Mouse (Mus musculus): ENCODE measurements at regions not wholly inside any gene's neighbourhood (a gene's known extent, or its start where the extent isn't known, plus 50 kb on each side); places are given as distances from the start of the nearest gene placed in this dataset.

DNA sequence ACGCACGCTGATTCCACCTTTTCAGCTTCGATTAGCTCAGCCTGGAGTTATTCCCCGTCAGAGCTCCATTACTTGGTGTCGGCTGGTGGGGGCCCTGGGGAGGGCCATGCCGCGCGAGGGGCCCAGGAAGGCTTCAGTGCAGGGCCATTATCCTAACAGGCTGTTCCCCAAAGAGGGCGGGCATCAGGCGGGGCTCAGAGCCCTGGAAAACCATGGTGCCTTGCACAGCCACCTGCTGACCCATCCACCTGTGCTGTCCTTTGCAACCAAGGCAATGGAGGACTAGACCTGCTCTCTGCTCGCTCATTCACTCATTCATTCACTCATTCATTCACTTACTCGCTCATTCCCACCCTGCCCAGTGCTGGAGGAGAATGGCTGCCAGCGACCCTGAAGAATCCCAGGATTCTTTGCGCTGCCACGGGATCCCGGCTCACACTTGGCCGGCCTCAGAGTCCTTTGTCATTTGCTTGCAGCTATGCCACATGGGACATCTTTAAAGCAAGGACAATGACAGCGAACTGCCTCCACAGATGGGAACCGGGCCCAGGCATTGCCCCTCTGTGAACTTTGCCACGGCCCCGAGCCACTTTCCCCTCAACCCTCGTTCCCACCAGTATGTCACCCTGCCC, 78.6 kb upstream of the Nkx1-1 start:
- no peak for DNase-seq

- DNase-seq, result no peak
Observed at GRCm38 (mm10) chr5:33511529-33512252, 77.9 kb upstream of the Nkx1-1 start.

DNA sequence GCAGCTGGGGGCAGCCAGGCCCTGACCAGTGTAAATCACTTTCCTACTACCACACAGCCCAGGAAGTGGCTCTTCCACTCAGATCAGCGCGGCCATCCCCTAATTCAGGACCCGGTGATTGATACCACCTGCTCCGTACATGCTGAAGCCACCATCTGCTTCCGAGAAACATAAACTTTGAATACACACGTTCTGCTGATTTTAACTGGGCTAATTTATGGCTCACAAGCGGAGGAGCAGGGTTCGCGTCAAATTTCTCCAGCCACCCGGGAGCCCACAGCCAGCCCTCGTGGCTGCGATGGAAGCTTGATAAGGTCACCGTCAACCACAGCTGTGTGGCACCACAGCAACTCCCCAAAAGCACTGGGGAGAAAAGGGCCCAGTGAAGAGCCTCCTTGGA, 72.0 kb upstream of the Nkx1-1 start:
- no peak for DNase-seq

GRCm38 (mm10) chr5:33501735-33502495, 68.1 kb upstream of the Nkx1-1 start:
- no peak for DNase-seq

DNA sequence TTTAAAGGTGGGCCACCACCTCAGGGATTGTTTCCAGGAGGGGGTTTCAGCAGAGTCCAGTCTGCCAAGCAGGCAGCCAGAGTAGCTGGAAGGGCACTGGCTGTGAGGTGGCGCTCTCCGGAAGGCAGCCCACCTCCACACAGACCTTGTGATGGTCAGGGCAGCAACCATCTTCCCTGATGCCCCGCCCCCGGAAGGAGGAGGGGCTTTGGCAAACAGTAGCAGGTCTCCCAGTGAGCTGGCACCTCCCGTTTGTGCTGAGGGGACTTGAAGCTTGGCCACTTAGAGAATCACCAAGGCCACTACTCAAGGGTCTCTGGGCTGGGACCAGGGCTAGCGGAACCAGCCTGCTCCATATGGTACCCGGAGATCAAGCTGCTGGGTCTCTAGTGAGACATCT, 67.4 kb upstream of the Nkx1-1 start:
- no peak for DNase-seq

DNA sequence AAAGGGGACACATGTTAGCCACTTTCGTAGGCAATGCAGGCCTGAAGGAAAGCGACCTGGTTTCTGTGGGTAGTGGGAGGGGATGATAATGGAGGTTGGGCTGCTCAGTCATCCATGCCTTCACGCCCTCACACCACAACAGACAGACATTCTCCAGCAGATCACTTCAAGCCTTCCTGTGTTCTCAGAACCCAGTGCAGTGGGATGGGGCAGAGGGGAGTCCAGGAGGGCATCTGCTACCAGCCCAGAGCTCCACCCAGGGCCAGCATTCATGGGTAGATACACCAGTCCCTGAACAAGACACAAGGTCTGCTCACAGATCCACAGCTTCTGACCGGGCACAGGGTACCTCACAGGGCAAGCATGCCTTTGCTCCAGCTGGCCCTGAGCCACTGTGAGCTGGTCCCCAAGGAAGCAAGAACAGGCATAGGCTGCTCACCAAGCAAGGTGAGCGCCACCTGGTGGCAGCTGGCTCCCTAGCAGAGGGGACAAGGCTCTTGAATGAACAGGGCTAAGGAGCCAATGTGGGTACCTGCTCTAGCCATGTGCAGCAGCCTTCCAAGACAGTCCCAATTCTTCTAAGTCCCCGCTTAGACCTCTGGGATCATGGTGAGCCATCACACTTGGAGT, 62.2 kb upstream of the Nkx1-1 start:
- peak; percentile 89 for DNase-seq

GRCm38 (mm10) chr5:33495276-33495675, 61.5 kb upstream of the Nkx1-1 start:
- DNase-seq, result no peak

GRCm38 (mm10) chr5:33492604-33493315, 59.0 kb upstream of the Nkx1-1 start:
- DNase-seq, result no peak

DNA sequence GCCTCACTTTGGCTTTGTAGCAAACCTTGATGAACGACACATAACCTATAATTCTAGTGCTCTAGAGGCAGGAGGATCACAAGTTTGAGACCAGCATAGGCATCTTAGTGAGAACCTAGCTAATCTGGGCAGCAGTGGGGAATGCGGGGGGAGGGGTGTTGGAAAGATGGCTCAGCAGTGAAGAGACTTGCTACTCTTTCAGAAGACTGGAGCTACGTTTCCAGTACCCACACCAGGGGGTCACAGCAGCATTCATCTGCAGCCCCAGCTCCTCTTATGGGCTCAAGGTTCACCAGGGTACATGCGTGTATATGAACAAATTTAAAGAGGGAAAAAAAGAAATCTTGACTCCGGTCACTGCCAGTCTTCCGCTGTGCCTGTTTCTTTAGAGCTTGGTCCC, 55.5 kb upstream of the Nkx1-1 start:
- DNase-seq, result no peak

DNA sequence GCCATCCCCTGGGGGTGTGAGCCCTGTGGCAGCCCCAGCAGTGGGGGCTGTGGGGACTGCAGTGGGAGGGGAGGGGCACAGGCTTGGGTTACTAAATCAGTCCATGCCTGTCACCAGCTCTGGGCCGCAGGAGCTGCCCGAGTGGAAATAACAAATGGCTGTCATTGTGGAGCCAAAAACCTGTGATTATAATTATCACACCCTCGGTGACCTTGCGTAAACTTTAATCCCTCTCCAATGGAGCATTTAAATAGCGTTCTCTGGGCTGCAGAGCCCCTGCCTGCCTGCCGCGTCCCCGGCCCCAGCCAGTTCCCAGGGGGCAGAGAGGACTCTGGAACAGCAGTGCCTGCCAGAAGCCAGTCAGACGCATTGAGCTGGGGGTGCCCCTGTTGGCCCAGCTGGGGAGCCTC, 54.4 kb upstream of the Nkx1-1 start:
- DNase-seq, result no peak

DNA sequence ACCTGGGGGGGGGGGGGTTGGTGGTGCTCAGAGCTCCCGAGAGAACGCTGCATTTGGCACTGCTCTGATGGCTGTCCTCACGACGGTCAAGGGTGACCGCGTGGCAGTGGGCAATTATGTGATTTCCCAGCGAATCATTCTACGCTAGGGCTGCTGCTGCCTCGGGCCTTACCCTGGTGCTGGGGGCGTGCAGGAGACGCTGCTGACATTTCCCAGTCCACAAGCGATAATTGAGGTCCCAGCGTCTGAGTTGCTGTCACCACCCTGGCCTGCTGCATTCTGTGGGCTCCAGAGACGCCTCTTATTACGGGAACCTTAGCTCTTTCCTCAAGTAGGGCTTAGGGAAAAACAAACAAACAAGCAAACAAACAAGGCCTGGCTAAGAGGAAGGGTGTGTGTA, 52.0 kb upstream of the Nkx1-1 start:
- DNase-seq, result no peak

All from adrenal gland, postnatal 25 days (tissue).